Mouse (Mus musculus) G1E (cell line): ENCODE measurements around the gene Pla2g10. TPM values are rescaled to one million over a fixed set of nuclear protein-coding genes. Genes with fewer than 3 reads are reported as not detected.
"Not testable (repeated sequence)": the region's sequence is repeated elsewhere in the genome, so short reads cannot be mapped to it uniquely, and the experiment has no call there.

Source experiments
- ATAC-seq: 2 replicates; pipeline ENCODE4 v1.8.0; 2016; ENCODE audit warnings: mild to moderate bottlenecking; ENCODE audit not compliant: insufficient number of reproducible peaks, poor library complexity, low FRiP score, severe bottlenecking; ENCODE audit errors: extremely low read depth
- DNase-seq: peaks from one replicate; pipeline ENCODE4 v3.0.0; 2012; ENCODE audit warnings: low spot score
- H3K27me3 ChIP-seq: 2 replicates; pipeline ENCODE4 v1.6.1; 2012; ENCODE audit warnings: mild to moderate bottlenecking, low read length, inconsistent platforms; ENCODE audit not compliant: insufficient read depth
- H3K36me3 ChIP-seq: replicated peaks from 2 replicates; pipeline ENCODE3; 2012; ENCODE audit warnings: mild to moderate bottlenecking, inconsistent platforms
- H3K4me1 ChIP-seq: 2 replicates; pipeline ENCODE4 v1.6.1; 2012; ENCODE audit warnings: low read depth, low read length, inconsistent platforms, mixed read lengths; ENCODE audit not compliant: insufficient read depth
- H3K4me3 ChIP-seq: 2 replicates; pipeline ENCODE4 v1.5.1; 2012; ENCODE audit warnings: low read depth, mild to moderate bottlenecking, inconsistent platforms, low read length, moderate library complexity, mixed read lengths
- H3K9me3 ChIP-seq: replicated peaks from 2 replicates; pipeline ENCODE4 v1.6.1; 2012; ENCODE audit warnings: inconsistent platforms
- CTCF ChIP-seq: IDR thresholded peaks from 2 replicates; pipeline ENCODE4 v1.5.1; 2012; ENCODE audit warnings: low read depth, low read length, inconsistent platforms, mixed read lengths
- GATA1 ChIP-seq: IDR thresholded peaks from 2 replicates; pipeline ENCODE4 v1.6.1; 2012; ENCODE audit warnings: borderline replicate concordance, low read length, inconsistent platforms, mixed read lengths
- GATA2 ChIP-seq: IDR thresholded peaks from 2 replicates; pipeline ENCODE4 v1.6.1; 2012; ENCODE audit warnings: low read depth, low read length, inconsistent platforms, borderline replicate concordance
- POLR2AphosphoS5 ChIP-seq: IDR thresholded peaks from 2 replicates; pipeline ENCODE4 v1.6.1; 2012; ENCODE audit warnings: low read depth, low read length, inconsistent platforms; ENCODE audit not compliant: insufficient replicate concordance
- TAL1 ChIP-seq: conservative IDR thresholded peaks from 2 replicates; pipeline ENCODE4 v1.6.1; 2012; ENCODE audit warnings: low read depth, low read length, inconsistent platforms, mixed read lengths
- polyA plus RNA-seq: library from polyadenylated mRNA; stranded (reverse); fragments of >175 nt; gene quantifications from 2 replicates; pipeline ENCODE4 v1.2.3, GENCODE M21; 2012
- total RNA-seq, 2 experiments: library from RNA; stranded (forward) in 1 of 2; stranded (reverse) in 1 of 2; fragments of 200-1000 nt in 1 of 2; fragments of >200 nt in 1 of 2; fragmentation: Nextera tagmentation in 1 of 2; gene quantifications; 2 replicates each; pipeline ENCODE4 v1.2.3; 2014 to 2017

Gene Pla2g10
- total and polyA plus RNA-seq, 3 experiments, result not detected

DNA sequence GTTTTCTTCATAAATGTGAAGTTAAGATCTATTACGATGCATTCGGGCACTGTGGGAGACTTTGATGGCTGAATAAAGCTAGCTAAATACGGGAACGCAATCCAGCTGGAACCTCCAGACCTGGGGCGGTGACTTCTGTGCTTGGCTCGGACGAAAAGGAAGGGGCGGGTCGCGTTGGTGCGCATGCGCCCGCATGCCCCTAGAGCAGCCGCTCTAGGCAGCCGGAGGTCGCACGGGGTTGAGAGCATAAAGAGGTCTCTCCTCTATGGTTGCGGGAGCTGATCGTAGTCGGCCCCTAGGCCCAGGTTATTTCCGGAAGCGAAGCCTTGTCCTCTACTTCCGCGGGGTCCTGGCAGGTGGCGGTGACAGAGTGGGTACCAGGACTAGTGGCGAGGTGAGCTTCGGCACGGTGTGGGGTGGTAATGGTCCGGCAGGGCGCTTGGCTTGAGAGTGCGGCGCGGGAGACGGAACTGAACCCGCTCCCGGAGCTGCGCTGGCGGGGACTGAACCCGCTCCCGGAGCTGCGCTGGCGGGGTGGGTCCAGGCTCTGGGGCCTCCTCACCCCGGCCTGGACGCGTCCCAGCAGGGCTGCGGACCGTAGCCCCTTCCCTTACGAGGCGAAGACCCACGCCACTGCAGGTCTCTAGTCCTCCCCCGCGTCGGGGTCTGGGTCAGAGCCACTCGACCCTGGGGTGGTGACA, 58.9 kb downstream of the Pla2g10 start, which contains the start of the genes Bfar and 3110001I22Rik:
Gene Bfar (plus strand): TSS at position 174 of the 701 bp plus-strand sequence.
Gene 3110001I22Rik (plus strand): TSS at position 245 of the 701 bp plus-strand sequence.
- peak; percentile 76 for ATAC-seq
- H3K4me1 ChIP-seq, result peaks cover 42% of the 10 kb centered on the region
- H3K9me3 ChIP-seq, result no peaks in the 10 kb centered on the region
- peak within 1 kb of the TSS; percentile 98 for H3K4me3 ChIP-seq
- DNase-seq, result peak; percentile 87
- TF ChIP-seq GATA2, result no peak
- no peak for TF ChIP-seq POLR2AphosphoS5
- TF ChIP-seq GATA1, result no peak
- no peak for TF ChIP-seq TAL1
- TF ChIP-seq CTCF, result no peak
- peaks cover 24% of the 10 kb centered on the region for H3K36me3 ChIP-seq
- H3K27me3 ChIP-seq, result no peaks in the 10 kb centered on the region

GRCm38 (mm10) chr16:13670896-13671295, 59.9 kb downstream of the Pla2g10 start:
- not testable (repeated sequence) for DNase-seq, ATAC-seq, H3K27me3 ChIP-seq, H3K4me3 ChIP-seq, H3K9me3 ChIP-seq
- Histone ChIP-seq H3K4me1 (peaks cover 51% of the 10 kb centered on the region), H3K36me3 (peaks cover 24% of the 10 kb centered on the region)

DNA sequence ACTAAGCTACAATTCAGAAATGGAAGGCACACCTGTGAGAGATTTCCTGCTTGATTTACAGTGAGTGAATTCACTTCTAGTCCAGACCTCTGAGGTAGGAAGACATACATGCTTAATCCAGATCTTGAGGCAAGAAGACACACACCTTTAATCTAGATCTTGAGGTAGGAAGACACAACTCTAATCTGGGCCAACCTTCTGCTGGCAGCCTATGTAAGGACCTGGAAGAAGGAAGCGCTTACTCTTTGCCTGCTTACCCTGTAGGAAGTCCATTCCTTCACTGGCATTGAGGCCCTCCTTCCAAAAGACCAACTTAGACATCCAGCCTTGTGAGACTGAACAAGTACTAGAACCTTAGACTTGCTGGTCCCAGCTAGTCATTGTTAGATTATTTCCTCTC, 61.5 kb downstream of the Pla2g10 start:
- Histone ChIP-seq H3K4me1 (peaks cover 57% of the 10 kb centered on the region), H3K4me3 (no peak overlapping the region), H3K27me3 (no peaks in the 10 kb centered on the region), H3K36me3 (peaks cover 25% of the 10 kb centered on the region), H3K9me3 (no peaks in the 10 kb centered on the region)
- TF ChIP-seq GATA2 (no peak), TAL1 (no peak), CTCF (no peak), GATA1 (no peak), POLR2AphosphoS5 (no peak)
- no peak for ATAC-seq
- no peak for DNase-seq

- Histone ChIP-seq H3K36me3 (peaks cover 27% of the 10 kb centered on the region), H3K9me3 (no peaks in the 10 kb centered on the region), H3K4me1 (peaks cover 58% of the 10 kb centered on the region), H3K4me3 (peak overlapping the region; percentile 81; the same call in 1 of the 2 replicates), H3K27me3 (no peaks in the 10 kb centered on the region)
- DNase-seq (no peak), ATAC-seq (no peak)
- TF ChIP-seq TAL1 (no peak), CTCF (no peak), GATA2 (no peak), GATA1 (no peak), POLR2AphosphoS5 (no peak)
Observed at GRCm38 (mm10) chr16:13668402-13669108, 62.2 kb downstream of the Pla2g10 start.

- DNase-seq (peak; percentile 74), ATAC-seq (peak; percentile 69)
- TF ChIP-seq CTCF (no peak), GATA2 (no peak), POLR2AphosphoS5 (no peak), GATA1 (no peak), TAL1 (no peak)
- Histone ChIP-seq H3K27me3 (no peaks in the 10 kb centered on the region), H3K36me3 (peaks cover 33% of the 10 kb centered on the region), H3K4me1 (peaks cover 56% of the 10 kb centered on the region), H3K4me3 (peak within 1 kb of the TSS; percentile 81), H3K9me3 (no peaks in the 10 kb centered on the region)
Observed at GRCm38 (mm10) chr16:13667878-13668343, 62.9 kb downstream of the Pla2g10 start, which contains the start of gene Parn. TSS of gene Parn (minus strand) at chr16:13668170.

Other genes with a start within 250 kb of the Pla2g10 start
- 40.1 and 54.1 TPM in 2 replicates for gene Parn, start 62.8 kb downstream of the Pla2g10 start, total RNA-seq (2014; fragmentation: Nextera tagmentation)
- 53.7 and 54.7 TPM in 2 replicates for gene Parn, start 62.8 kb downstream of the Pla2g10 start, total RNA-seq (2017)
- 93.8 and 105 TPM in 2 replicates for gene Parn, start 62.8 kb downstream of the Pla2g10 start, polyA plus RNA-seq
- gene Bfar, start 59.1 kb downstream of the Pla2g10 start, total RNA-seq (2014; fragmentation: Nextera tagmentation), result 25.7 and 32.5 TPM in 2 replicates
- 34.6 and 35.4 TPM in 2 replicates for gene Bfar, start 59.1 kb downstream of the Pla2g10 start, total RNA-seq (2017)
- 1.5 and 3.5 TPM in 2 replicates for gene Bfar, start 59.1 kb downstream of the Pla2g10 start, polyA plus RNA-seq
- gene 3110001I22Rik, start 59.1 kb downstream of the Pla2g10 start, total RNA-seq (2014; fragmentation: Nextera tagmentation), result 8.8 and 11.1 TPM in 2 replicates
- gene 3110001I22Rik, start 59.1 kb downstream of the Pla2g10 start, total RNA-seq (2017), result 13.2 and 15.9 TPM in 2 replicates
- 0.91 and 0.94 TPM in 2 replicates for gene 3110001I22Rik, start 59.1 kb downstream of the Pla2g10 start, polyA plus RNA-seq
- 67.6 and 67.8 TPM in 2 replicates for gene Rrn3, start 49.7 kb upstream of the Pla2g10 start, total RNA-seq (2014; fragmentation: Nextera tagmentation)
- 65.8 and 72.3 TPM in 2 replicates for gene Rrn3, start 49.7 kb upstream of the Pla2g10 start, total RNA-seq (2017)
- 18.3 and 21.2 TPM in 2 replicates for gene Rrn3, start 49.7 kb upstream of the Pla2g10 start, polyA plus RNA-seq
- gene Ntan1, start 87.9 kb upstream of the Pla2g10 start, total RNA-seq (2014; fragmentation: Nextera tagmentation), result 39.7 and 54.2 TPM in 2 replicates
- gene Ntan1, start 87.9 kb upstream of the Pla2g10 start, total RNA-seq (2017), result 36.5 and 42.0 TPM in 2 replicates
- gene Ntan1, start 87.9 kb upstream of the Pla2g10 start, polyA plus RNA-seq, result 9.0 and 9.2 TPM in 2 replicates
- 74.9 and 94.5 TPM in 2 replicates for gene Pdxdc1, start 172.1 kb upstream of the Pla2g10 start, total RNA-seq (2014; fragmentation: Nextera tagmentation)
- 68.8 and 72.1 TPM in 2 replicates for gene Pdxdc1, start 172.1 kb upstream of the Pla2g10 start, total RNA-seq (2017)
- 27.1 and 35.5 TPM in 2 replicates for gene Pdxdc1, start 172.1 kb upstream of the Pla2g10 start, polyA plus RNA-seq
- 1.9 and 2.6 TPM in 2 replicates for gene Mpv17l, start 172.2 kb upstream of the Pla2g10 start, total RNA-seq (2014; fragmentation: Nextera tagmentation)
- 0.98 and 1.2 TPM in 2 replicates for gene Mpv17l, start 172.2 kb upstream of the Pla2g10 start, total RNA-seq (2017)
- gene Mpv17l, start 172.2 kb upstream of the Pla2g10 start, polyA plus RNA-seq, result 0.04 and 0.05 TPM in 2 replicates